Mouse (Mus musculus) testis, adult 2 months (tissue): ENCODE data around the gene BC004004.

Source experiments
- CTCF ChIP-seq: fragments of 200-500 bp; IDR thresholded peaks from 2 replicates; pipeline ENCODE4 v1.5.1; 2012; ENCODE audit warnings: low read depth, mild to moderate bottlenecking, inconsistent platforms, low read length, moderate library complexity; ENCODE audit not compliant: control insufficient read depth, insufficient read depth, insufficient replicate concordance
- POLR2A ChIP-seq: fragments of 200-500 bp; IDR thresholded peaks from 2 replicates; pipeline ENCODE4 v1.6.1; 2012; ENCODE audit warnings: low read depth, mild to moderate bottlenecking, inconsistent platforms, low read length, moderate library complexity; ENCODE audit not compliant: control insufficient read depth

DNA sequence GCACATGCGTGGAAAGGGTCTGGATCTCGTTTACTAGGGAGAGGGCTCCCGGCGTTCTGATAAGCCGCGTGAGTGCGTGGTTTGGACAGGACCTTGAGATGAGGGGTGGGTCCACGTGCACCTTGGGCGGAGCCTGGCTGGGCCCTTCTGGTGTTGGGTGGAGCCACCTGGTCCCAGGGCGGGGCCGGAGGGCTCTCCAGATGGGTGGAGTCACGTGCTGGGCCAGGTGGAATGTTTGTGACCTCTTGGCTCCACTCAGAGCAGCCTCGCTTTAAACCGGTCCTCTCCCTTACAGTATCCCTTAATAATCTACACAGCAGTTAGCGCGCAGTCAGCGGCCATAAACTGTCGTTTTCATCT, 54.0 kb downstream of the BC004004 start:
- TF ChIP-seq CTCF: no peak
- no peak for TF ChIP-seq POLR2A
